Mouse (Mus musculus) embryonic facial prominence, embryonic 10.5 days (tissue): ENCODE measurements at regions not wholly inside any gene's neighbourhood (a gene's known extent, or its start where the extent isn't known, plus 50 kb on each side); places are given as distances from the start of the nearest gene placed in this dataset.

Experiments used
- DNase-seq: peaks from one replicate; pipeline ENCODE4 v3.0.0-alpha.2; 2017; ENCODE audit warnings: low spot score
- H3K27ac ChIP-seq: fragments of 300-500 bp; sonication (generic); replicated peaks from 2 replicates; pipeline ENCODE4 v1.5.1; 2016; ENCODE audit warnings: mild to moderate bottlenecking
- H3K27me3 ChIP-seq: fragments of 300-500 bp; sonication (generic); replicated peaks from 2 replicates; pipeline ENCODE4 v1.6.1; 2016; ENCODE audit warnings: low read depth, mild to moderate bottlenecking; ENCODE audit not compliant: poor library complexity, severe bottlenecking
- H3K36me3 ChIP-seq: fragments of 300-500 bp; sonication (generic); replicated peaks from 2 replicates; pipeline ENCODE4 v1.6.1; 2016; ENCODE audit warnings: mild to moderate bottlenecking, moderate library complexity
- H3K4me1 ChIP-seq: fragments of 300-500 bp; sonication (generic); 2 replicates; pipeline ENCODE4 v1.6.1; 2016
- H3K4me3 ChIP-seq: fragments of 300-500 bp; sonication (generic); 2 replicates; pipeline ENCODE4 v1.5.1; 2016; ENCODE audit warnings: mild to moderate bottlenecking, moderate library complexity
- H3K9me3 ChIP-seq: fragments of 300-500 bp; sonication (generic); 2 replicates; pipeline ENCODE4 v1.6.1; 2016; ENCODE audit warnings: mild to moderate bottlenecking
- WGBS: fragments of 180-500 bp; shearing (Covaris S2); methylation state at CpG from one replicate; pipeline ENCODE4 v1.1.7; 2016; 5-methylcytosine and 5-hydroxymethylcytosine counted together

- no peaks in the 10 kb centered on the region for H3K9me3 ChIP-seq
- H3K27ac ChIP-seq = no peak overlapping the region
- H3K4me3 ChIP-seq = no peak overlapping the region
- H3K36me3 ChIP-seq = no peaks in the 10 kb centered on the region
- DNase-seq = no peak
- no peaks in the 10 kb centered on the region for H3K27me3 ChIP-seq
- 29% methylated on average over 4 of the region's 4 CpGs for WGBS
- H3K4me1 ChIP-seq = no peaks in the 10 kb centered on the region
Observed at GRCm38 (mm10) chr4:80442711-80443110, 391.2 kb upstream of the Tyrp1 start.

GRCm38 (mm10) chr4:80463615-80464014 is 370.3 kb upstream of the Tyrp1 start:
- no peaks in the 10 kb centered on the region for H3K9me3 ChIP-seq
- H3K27me3 ChIP-seq = no peaks in the 10 kb centered on the region
- H3K36me3 ChIP-seq = no peaks in the 10 kb centered on the region
- DNase-seq = peak; percentile 9
- no peaks in the 10 kb centered on the region for H3K4me1 ChIP-seq
- no peak overlapping the region for H3K27ac ChIP-seq
- 77% methylated on average over 1 of the region's 1 CpGs for WGBS
- no peak overlapping the region for H3K4me3 ChIP-seq

- 87% methylated on average over 4 of the region's 4 CpGs for WGBS
- no peaks in the 10 kb centered on the region for H3K9me3 ChIP-seq
- DNase-seq = no peak
- H3K27ac ChIP-seq = no peak overlapping the region
- no peaks in the 10 kb centered on the region for H3K4me1 ChIP-seq
- no peak overlapping the region for H3K4me3 ChIP-seq
- H3K27me3 ChIP-seq = no peaks in the 10 kb centered on the region
- H3K36me3 ChIP-seq = no peaks in the 10 kb centered on the region
Observed at GRCm38 (mm10) chr4:80475736-80476478, 358.0 kb upstream of the Tyrp1 start.

- Histone ChIP-seq H3K36me3 (no peaks in the 10 kb centered on the region), H3K27me3 (no peaks in the 10 kb centered on the region), H3K4me3 (no peak overlapping the region), H3K27ac (no peak overlapping the region), H3K4me1 (peaks cover 33% of the 10 kb centered on the region; the same call in 1 of the 2 replicates), H3K9me3 (no peaks in the 10 kb centered on the region)
- WGBS = 59% methylated on average over 2 of the region's 2 CpGs
- no peak for DNase-seq
Observed at GRCm38 (mm10) chr4:80515087-80515486, 318.8 kb upstream of the Tyrp1 start.

- peak; percentile 60 for DNase-seq
- Histone ChIP-seq H3K27me3 (no peaks in the 10 kb centered on the region), H3K4me1 (peaks cover 33% of the 10 kb centered on the region; the same call in 1 of the 2 replicates), H3K4me3 (no peak overlapping the region), H3K36me3 (no peaks in the 10 kb centered on the region), H3K9me3 (no peaks in the 10 kb centered on the region), H3K27ac (no peak overlapping the region)
- 20% methylated on average over 12 of the region's 12 CpGs for WGBS
Observed at GRCm38 (mm10) chr4:80517476-80518285, 316.2 kb upstream of the Tyrp1 start.

GRCm38 (mm10) chr4:80518589-80518988 is 315.3 kb upstream of the Tyrp1 start:
- no peak for DNase-seq
- H3K27ac ChIP-seq = no peak overlapping the region
- no peak overlapping the region for H3K4me3 ChIP-seq
- H3K36me3 ChIP-seq = no peaks in the 10 kb centered on the region
- peaks cover 33% of the 10 kb centered on the region; the same call in 1 of the 2 replicates for H3K4me1 ChIP-seq
- H3K9me3 ChIP-seq = no peaks in the 10 kb centered on the region
- no peaks in the 10 kb centered on the region for H3K27me3 ChIP-seq

- no peak for DNase-seq
- no peaks in the 10 kb centered on the region for H3K4me1 ChIP-seq
- 80% methylated on average over 4 of the region's 4 CpGs for WGBS
- H3K27ac ChIP-seq = no peak overlapping the region
- H3K4me3 ChIP-seq = no peak overlapping the region
- H3K27me3 ChIP-seq = no peaks in the 10 kb centered on the region
- no peaks in the 10 kb centered on the region for H3K36me3 ChIP-seq
- H3K9me3 ChIP-seq = no peaks in the 10 kb centered on the region
Observed at GRCm38 (mm10) chr4:80539854-80540253, 294.1 kb upstream of the Tyrp1 start.

- no peaks in the 10 kb centered on the region for H3K9me3 ChIP-seq
- no peak for DNase-seq
- H3K27me3 ChIP-seq = no peaks in the 10 kb centered on the region
- no peaks in the 10 kb centered on the region for H3K4me1 ChIP-seq
- 89% methylated on average over 3 of the region's 3 CpGs for WGBS
- no peaks in the 10 kb centered on the region for H3K36me3 ChIP-seq
- no peak overlapping the region for H3K27ac ChIP-seq
- H3K4me3 ChIP-seq = no peak overlapping the region
Observed at GRCm38 (mm10) chr4:80545086-80545485, 288.8 kb upstream of the Tyrp1 start.

- H3K9me3 ChIP-seq = no peaks in the 10 kb centered on the region
- WGBS = 82% methylated on average over 4 of the region's 4 CpGs
Observed at GRCm38 (mm10) chr4:80589438-80589837, 244.5 kb upstream of the Tyrp1 start.

GRCm38 (mm10) chr4:80628271-80628670 is 205.7 kb upstream of the Tyrp1 start:
- no peaks in the 10 kb centered on the region for H3K36me3 ChIP-seq
- no peak for DNase-seq
- no peak overlapping the region for H3K4me3 ChIP-seq
- H3K27me3 ChIP-seq = no peaks in the 10 kb centered on the region
- no peaks in the 10 kb centered on the region for H3K4me1 ChIP-seq
- no peak overlapping the region for H3K27ac ChIP-seq
- H3K9me3 ChIP-seq = no peaks in the 10 kb centered on the region
- WGBS = 78% methylated on average over 4 of the region's 4 CpGs

More at GRCm38 (mm10) chr4:80589438-80589837, 244.5 kb upstream of the Tyrp1 start:
- H3K4me1 ChIP-seq = no peaks in the 10 kb centered on the region
- H3K4me3 ChIP-seq = no peak overlapping the region
- H3K27me3 ChIP-seq = no peaks in the 10 kb centered on the region
- no peak overlapping the region for H3K27ac ChIP-seq
- H3K36me3 ChIP-seq = no peaks in the 10 kb centered on the region
- no peak for DNase-seq

GRCm38 (mm10) chr4:80629251-80629650 is 204.7 kb upstream of the Tyrp1 start:
- H3K36me3 ChIP-seq = no peaks in the 10 kb centered on the region
- WGBS = 77% methylated on average over 1 of the region's 1 CpGs
- H3K4me1 ChIP-seq = no peaks in the 10 kb centered on the region
- H3K27me3 ChIP-seq = no peaks in the 10 kb centered on the region
- no peak for DNase-seq
- no peak overlapping the region for H3K4me3 ChIP-seq
- H3K27ac ChIP-seq = no peak overlapping the region
- no peaks in the 10 kb centered on the region for H3K9me3 ChIP-seq

- H3K27ac ChIP-seq = no peak overlapping the region
- no peaks in the 10 kb centered on the region for H3K36me3 ChIP-seq
- H3K4me3 ChIP-seq = no peak overlapping the region
- no peaks in the 10 kb centered on the region for H3K4me1 ChIP-seq
- DNase-seq = no peak
- no peaks in the 10 kb centered on the region for H3K27me3 ChIP-seq
- H3K9me3 ChIP-seq = no peaks in the 10 kb centered on the region
Observed at GRCm38 (mm10) chr4:80630260-80630659, 203.7 kb upstream of the Tyrp1 start.

- DNase-seq = no peak
- H3K9me3 ChIP-seq = no peaks in the 10 kb centered on the region
- H3K4me1 ChIP-seq = no peaks in the 10 kb centered on the region
- H3K36me3 ChIP-seq = no peaks in the 10 kb centered on the region
- 77% methylated on average over 4 of the region's 4 CpGs for WGBS
- H3K27me3 ChIP-seq = no peaks in the 10 kb centered on the region
- no peak overlapping the region for H3K4me3 ChIP-seq
- no peak overlapping the region for H3K27ac ChIP-seq
Observed at GRCm38 (mm10) chr4:80631041-80631440, 202.9 kb upstream of the Tyrp1 start.
